Mouse (Mus musculus) lung, postnatal 14 days (tissue): ENCODE data around the gene Gm3685.
A peak's percentile ranks its signal among the peaks of the same experiment; 100 is the strongest.
"Not testable (repeated sequence)": the region's sequence is repeated elsewhere in the genome, so short reads cannot be mapped to it uniquely, and the experiment has no call there.

Experiments used
- DNase-seq: peaks from one replicate; pipeline ENCODE4 v3.0.0; 2021

Gene Gm3685

GRCm38 (mm10) chr14:7044870-7045269 is at the start of gene Gm3685:
Gene Gm3685, minus strand, starts transcription at chr14:7044970.
- not testable (repeated sequence) for DNase-seq

- peak; percentile 34 for DNase-seq
These were observed 17.7 kb downstream of the Gm3685 start, which contains the start of gene Gm10406 for GRCm38 (mm10) chr14:7026781-7027749. Gene Gm10406, minus strand, starts transcription at chr14:7027449.

GRCm38 (mm10) chr14:7026274-7026673 is 18.5 kb downstream of the Gm3685 start:
- not testable (repeated sequence) for DNase-seq
